Mouse (Mus musculus): ENCODE measurements around the gene Nphs1.
A peak's percentile ranks its signal among the peaks of the same experiment; 100 is the strongest.

DNA sequence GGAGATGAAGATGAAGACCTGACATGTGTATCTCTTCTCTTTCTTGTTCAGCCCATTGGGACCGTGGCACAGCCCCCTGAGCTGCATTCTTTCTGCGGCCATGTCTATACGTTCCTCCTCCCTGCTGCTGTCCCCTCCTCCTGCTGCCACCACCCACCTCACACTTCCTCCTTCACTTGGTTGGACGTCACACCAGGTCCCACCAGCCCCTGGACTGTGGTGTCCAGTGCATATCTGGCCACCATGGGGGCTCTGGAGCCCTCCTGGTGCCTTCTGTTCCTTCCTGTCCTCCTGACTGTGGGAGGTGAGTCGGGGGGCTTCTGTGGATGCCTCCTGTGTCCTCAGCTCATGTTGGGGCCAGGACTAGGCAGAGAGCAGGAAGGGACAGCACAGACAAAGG, 44.5 kb upstream of the Nphs1 start, which contains the start of gene Tyrobp:
- TF ChIP-seq POLR2A (IDR thresholded peaks at IDR 0.05; ENCODE audit: extremely low read depth, insufficient read depth, low read length) (0 out of 2 replicates have a peak, but pooled peaks have one; percentile 15), CTCF (IDR thresholded peaks at IDR 0.05; ENCODE audit: low read depth, low read length) (no peak)
